Mouse (Mus musculus) liver, postnatal 0 days (tissue): ENCODE data around the gene Bcl2. TPM values are rescaled to one million over a fixed set of nuclear protein-coding genes. Genes with fewer than 3 reads are reported as not detected.

ENCODE experiments used
- ATAC-seq: fragments of 200-750 bp; cut with Nextera tagmentation; 2 replicates; pipeline ENCODE4 v1.8.0; 2017; ENCODE audit warnings: mild to moderate bottlenecking, moderate library complexity
- DNase-seq: peaks from one replicate; pipeline ENCODE4 v3.0.0-alpha.2; 2016
- H3K27ac ChIP-seq: fragments of 300-500 bp; sonication (generic); 2 replicates; pipeline ENCODE4 v1.5.1; 2014; ENCODE audit warnings: antibody characterized with exemption, moderate library complexity, mild to moderate bottlenecking, low read depth
- H3K27me3 ChIP-seq: fragments of 300-500 bp; sonication (generic); 2 replicates; pipeline ENCODE4 v1.6.1; 2014; ENCODE audit warnings: low read length, control low read depth, mixed read lengths; ENCODE audit not compliant: insufficient read depth
- H3K36me3 ChIP-seq: fragments of 300-500 bp; sonication (generic); replicated peaks from 2 replicates; pipeline ENCODE4 v1.6.1; 2014; ENCODE audit warnings: mild to moderate bottlenecking, control low read depth, low read length, moderate library complexity, mixed read lengths; ENCODE audit not compliant: insufficient read depth
- H3K4me1 ChIP-seq: fragments of 300-500 bp; sonication (generic); 2 replicates; pipeline ENCODE4 v1.6.1; 2014; ENCODE audit warnings: antibody characterized with exemption, mild to moderate bottlenecking, control low read depth; ENCODE audit not compliant: insufficient read depth
- H3K4me2 ChIP-seq: fragments of 300-500 bp; sonication (generic); 2 replicates; pipeline ENCODE4 v1.6.1; 2014; ENCODE audit warnings: low read depth, mild to moderate bottlenecking, low read length, moderate library complexity, mixed read lengths
- H3K4me3 ChIP-seq: fragments of 300-500 bp; sonication (generic); 2 replicates; pipeline ENCODE4 v1.5.1; 2014; ENCODE audit warnings: low read depth, low read length
- H3K9ac ChIP-seq: fragments of 300-500 bp; sonication (generic); replicated peaks from 2 replicates; pipeline ENCODE4 v1.6.1; 2014; ENCODE audit warnings: mild to moderate bottlenecking, moderate library complexity
- H3K9me3 ChIP-seq: fragments of 300-500 bp; sonication (generic); 2 replicates; pipeline ENCODE4 v1.6.1; 2016; ENCODE audit warnings: mild to moderate bottlenecking, control low read depth, low read length, mixed read lengths
- CTCF ChIP-seq: sonication (generic); IDR thresholded peaks from 2 replicates; pipeline ENCODE4 v1.5.1; 2016; ENCODE audit warnings: antibody characterized with exemption, low read depth
- EP300 ChIP-seq: IDR thresholded peaks from 2 replicates; pipeline ENCODE4 v1.6.1; 2016; ENCODE audit warnings: antibody characterized with exemption, low read depth, mild to moderate bottlenecking
- WGBS: fragments of 180-500 bp; shearing (Covaris S2); extraction: QIAGEN DNeasy Blood & Tissue Kit; methylation state at CpG from one replicate; pipeline ENCODE4 v1.1.7; 2014; ENCODE audit not compliant: insufficient replicate concordance; 5-methylcytosine and 5-hydroxymethylcytosine counted together
- polyA plus RNA-seq: library from polyadenylated mRNA; unstranded; fragments of >200 nt; fragmentation: Nextera tagmentation; extraction: Ambion mirVana; gene quantifications from 2 replicates; pipeline ENCODE4 v1.2.1, GENCODE M21; 2015

The Bcl2 gene
- polyA plus RNA-seq, 1 experiment from 2014 or later = 0.83 TPM

DNA sequence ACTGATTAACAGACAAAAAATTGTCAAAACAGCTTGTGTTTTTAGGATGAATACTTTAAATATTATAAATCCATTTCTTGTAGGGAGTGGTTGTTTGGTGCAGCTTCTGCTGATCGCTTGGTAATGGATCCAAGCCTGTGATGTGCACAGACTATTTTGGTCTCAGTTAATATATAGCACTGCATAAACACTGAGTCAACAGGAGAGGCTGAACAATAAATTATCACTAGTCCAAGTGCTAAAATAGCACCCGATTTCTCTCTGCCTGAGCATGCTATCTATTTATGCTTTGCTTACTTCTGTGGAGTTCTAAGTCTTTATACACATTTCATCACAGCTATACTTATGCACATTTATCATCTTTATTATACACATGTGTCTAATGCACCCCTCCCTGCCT is 124.9 kb downstream of the Bcl2 start:
- no peak for DNase-seq
- no peaks in the 10 kb centered on the region for H3K4me1 ChIP-seq

DNA sequence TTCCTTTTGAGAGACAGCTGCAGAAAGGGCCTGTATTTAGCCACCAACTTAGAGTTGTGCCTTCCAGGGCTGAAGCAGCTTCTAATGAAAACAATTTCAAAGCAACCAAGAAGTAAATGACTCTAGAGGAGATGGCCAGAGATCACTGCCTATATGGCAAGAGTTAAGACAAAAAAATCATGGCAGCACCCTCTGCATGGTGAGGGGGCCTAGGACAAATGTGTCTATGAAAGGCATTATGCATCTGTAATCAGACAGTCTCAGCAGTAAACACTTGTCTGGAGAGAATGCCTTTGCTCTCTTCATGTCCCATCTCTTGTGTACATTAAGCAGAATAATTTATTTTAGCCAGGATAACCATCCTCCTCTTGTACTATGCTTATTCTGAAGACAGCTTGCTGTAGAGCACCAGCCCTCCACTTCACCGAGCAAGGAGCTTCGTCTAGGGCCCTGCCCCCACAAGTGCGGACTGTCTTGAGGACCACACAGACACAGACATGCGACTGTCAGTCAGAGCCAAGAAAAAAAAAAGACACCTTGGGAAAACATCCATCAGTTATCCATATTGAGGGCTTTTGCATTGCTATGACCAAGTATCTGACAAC is 126.1 kb downstream of the Bcl2 start:
- WGBS = 85% methylated on average over 4 of the region's 4 CpGs
- H3K4me1 ChIP-seq = no peaks in the 10 kb centered on the region
- TF ChIP-seq CTCF = no peak
- no peak for TF ChIP-seq EP300
- no peak overlapping the region for H3K4me3 ChIP-seq
- no peak for DNase-seq
- no peaks in the 10 kb centered on the region for H3K9me3 ChIP-seq
- ATAC-seq = no peak
- no peak overlapping the region for H3K9ac ChIP-seq
- no peaks in the 10 kb centered on the region for H3K36me3 ChIP-seq
- H3K4me2 ChIP-seq = no peak overlapping the region
- no peaks in the 10 kb centered on the region for H3K27me3 ChIP-seq
- H3K27ac ChIP-seq = no peak overlapping the region

More for the DNA sequence above, 124.9 kb downstream of the Bcl2 start:
- Histone ChIP-seq H3K9ac (no peak overlapping the region), H3K27me3 (no peaks in the 10 kb centered on the region), H3K4me3 (no peak overlapping the region), H3K36me3 (no peaks in the 10 kb centered on the region), H3K27ac (no peak overlapping the region), H3K9me3 (no peaks in the 10 kb centered on the region), H3K4me2 (no peak overlapping the region)
- no peak for TF ChIP-seq EP300
- no peak for TF ChIP-seq CTCF
- ATAC-seq = no peak
- WGBS = 76% methylated on average over 2 of the region's 2 CpGs

DNA sequence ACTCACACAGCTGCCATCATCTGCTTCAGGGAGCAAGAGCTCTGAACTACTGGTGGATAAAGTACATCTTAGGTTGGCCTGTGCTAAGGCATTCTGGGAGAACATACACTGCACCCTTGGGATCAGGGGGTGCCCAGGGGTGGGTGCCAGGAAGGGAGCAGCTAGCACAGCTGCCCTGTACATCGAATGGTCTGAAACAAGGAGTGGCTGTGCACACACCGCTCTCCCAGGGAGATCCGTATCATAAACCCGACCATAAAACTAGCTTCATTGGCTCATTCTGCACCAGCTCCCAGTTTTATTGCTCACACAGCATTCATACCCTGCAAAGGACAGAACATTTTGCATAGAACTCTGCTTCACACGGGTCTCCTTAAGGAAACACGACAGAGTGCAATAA is 127.3 kb downstream of the Bcl2 start:
- H3K4me3 ChIP-seq = no peak overlapping the region
- DNase-seq = no peak
- H3K4me1 ChIP-seq = no peaks in the 10 kb centered on the region
- no peaks in the 10 kb centered on the region for H3K36me3 ChIP-seq
- H3K9ac ChIP-seq = no peak overlapping the region
- no peaks in the 10 kb centered on the region for H3K27me3 ChIP-seq
- H3K9me3 ChIP-seq = no peaks in the 10 kb centered on the region
- no peak for ATAC-seq
- no peak overlapping the region for H3K27ac ChIP-seq
- no peak for TF ChIP-seq EP300
- TF ChIP-seq CTCF = no peak
- no peak overlapping the region for H3K4me2 ChIP-seq
- 74% methylated on average over 6 of the region's 6 CpGs for WGBS

- no peak for DNase-seq
- no peaks in the 10 kb centered on the region for H3K27me3 ChIP-seq
- H3K36me3 ChIP-seq = no peaks in the 10 kb centered on the region
- ATAC-seq = no peak
- no peaks in the 10 kb centered on the region for H3K4me1 ChIP-seq
- no peak overlapping the region for H3K4me2 ChIP-seq
- no peaks in the 10 kb centered on the region for H3K9me3 ChIP-seq
- no peak overlapping the region for H3K9ac ChIP-seq
- no peak overlapping the region for H3K27ac ChIP-seq
- H3K4me3 ChIP-seq = no peak overlapping the region
- TF ChIP-seq CTCF (no peak), EP300 (no peak)
Observed at GRCm38 (mm10) chr1:106585349-106585748, 128.7 kb downstream of the Bcl2 start.

- DNase-seq (no peak), ATAC-seq (no peak)
- H3K9ac ChIP-seq = no peak overlapping the region
- H3K4me2 ChIP-seq = no peak overlapping the region
- H3K27ac ChIP-seq = no peak overlapping the region
- H3K27me3 ChIP-seq = no peaks in the 10 kb centered on the region
- WGBS = 62% methylated on average over 2 of the region's 2 CpGs
- H3K9me3 ChIP-seq = no peaks in the 10 kb centered on the region
- no peak for TF ChIP-seq CTCF
- no peak for TF ChIP-seq EP300
- H3K36me3 ChIP-seq = no peaks in the 10 kb centered on the region
- H3K4me3 ChIP-seq = no peak overlapping the region
- H3K4me1 ChIP-seq = no peaks in the 10 kb centered on the region
Observed at GRCm38 (mm10) chr1:106584824-106585223, 129.2 kb downstream of the Bcl2 start.

- no peak for TF ChIP-seq EP300
- no peak for TF ChIP-seq CTCF
- no peaks in the 10 kb centered on the region for H3K4me1 ChIP-seq
- no peak for DNase-seq
- H3K4me3 ChIP-seq = no peak overlapping the region
- H3K36me3 ChIP-seq = no peaks in the 10 kb centered on the region
- H3K27ac ChIP-seq = no peak overlapping the region
- H3K4me2 ChIP-seq = no peak overlapping the region
- no peaks in the 10 kb centered on the region for H3K27me3 ChIP-seq
- 82% methylated on average over 4 of the region's 4 CpGs for WGBS
- H3K9me3 ChIP-seq = no peaks in the 10 kb centered on the region
- ATAC-seq = no peak
- H3K9ac ChIP-seq = no peak overlapping the region
Observed at GRCm38 (mm10) chr1:106584273-106584672, 129.8 kb downstream of the Bcl2 start.
